Mouse (Mus musculus) CH12.LX (cell line): ENCODE data around the gene Zbtb11. TPM values are rescaled to one million over a fixed set of nuclear protein-coding genes. Genes with fewer than 3 reads are reported as not detected.

Experiments
- DNase-seq: peaks from one replicate; pipeline ENCODE4 v3.0.0-alpha.2; 2013; ENCODE audit errors: extremely low read depth
- H3K27ac ChIP-seq: 2 replicates; pipeline ENCODE4 v1.5.1; 2012; ENCODE audit warnings: low read depth, mild to moderate bottlenecking, control low read depth, moderate library complexity; ENCODE audit not compliant: insufficient read depth
- H3K27me3 ChIP-seq: replicated peaks from 2 replicates; pipeline ENCODE3; 2012; ENCODE audit warnings: inconsistent platforms
- H3K36me3 ChIP-seq, 2 experiments: replicated peaks in 1 of 2; 2 replicates each; pipeline versions ENCODE3 to v1.6.1; 2012; ENCODE audit warnings: inconsistent platforms in 1 of 2, low read length in 1 of 2, mild to moderate bottlenecking in 1 of 2, mixed read lengths in 1 of 2, moderate library complexity in 1 of 2; ENCODE audit not compliant: control insufficient read depth in 1 of 2, insufficient read depth in 1 of 2
- H3K4me1 ChIP-seq, 2 experiments: 2 replicates each; pipeline ENCODE4 v1.6.1; 2012; ENCODE audit warnings: inconsistent platforms in 1 of 2, moderate library complexity in 1 of 2; ENCODE audit not compliant: insufficient read depth in 2 of 2, control insufficient read depth in 1 of 2
- H3K4me2 ChIP-seq: 2 replicates; pipeline ENCODE4 v1.6.1; 2012; ENCODE audit warnings: low read depth, mild to moderate bottlenecking, control low read depth; ENCODE audit not compliant: poor library complexity, insufficient read depth, severe bottlenecking
- H3K4me3 ChIP-seq, 3 experiments: fragments of 150-350 bp in 1 of 3; sonication (generic) in 1 of 3; replicated peaks in 1 of 3; 2 replicates each; pipeline versions ENCODE3 to v1.5.1; 2011 to 2012; ENCODE audit warnings: low read depth in 2 of 3, low read length in 2 of 3, mild to moderate bottlenecking in 2 of 3, moderate library complexity in 2 of 3, control low read depth in 1 of 3, improper control_type of control experiment in 1 of 3, inconsistent platforms in 1 of 3, mixed read lengths in 1 of 3; ENCODE audit not compliant: poor library complexity in 1 of 3
- H3K79me2 ChIP-seq: replicated peaks from 2 replicates; pipeline ENCODE4 v1.6.1; 2012; ENCODE audit warnings: mild to moderate bottlenecking, moderate library complexity; ENCODE audit not compliant: control insufficient read depth, poor library complexity, insufficient read depth, severe bottlenecking; ENCODE audit errors: extremely low read depth
- H3K9ac ChIP-seq: 2 replicates; pipeline ENCODE4 v1.6.1; 2012; ENCODE audit warnings: low read depth, mild to moderate bottlenecking, control low read depth, moderate library complexity; ENCODE audit not compliant: insufficient read depth
- H3K9me3 ChIP-seq: replicated peaks from 2 replicates; pipeline ENCODE3; 2012; ENCODE audit warnings: low read length, inconsistent platforms, mixed read lengths
- BHLHE40 ChIP-seq: IDR thresholded peaks from 2 replicates; pipeline ENCODE4 v1.6.1; 2011; ENCODE audit warnings: mild to moderate bottlenecking, low read depth, low read length, improper control_type of control experiment
- CHD1 ChIP-seq: IDR thresholded peaks from 2 replicates; pipeline ENCODE4 v1.6.1; 2012; ENCODE audit warnings: low read depth, low read length, improper control_type of control experiment, inconsistent platforms
- CTCF ChIP-seq, 2 experiments: IDR thresholded peaks in 1 of 2; conservative IDR thresholded peaks in 1 of 2; 2 replicates each; pipeline ENCODE4 v1.5.1; 2011 to 2012; ENCODE audit warnings: low read depth in 2 of 2, low read length in 2 of 2, improper control_type of control experiment in 1 of 2, inconsistent platforms in 1 of 2, mild to moderate bottlenecking in 1 of 2, moderate library complexity in 1 of 2
- E2F4 ChIP-seq: IDR thresholded peaks from 2 replicates; pipeline ENCODE4 v1.6.1; 2011; ENCODE audit warnings: low read depth, low read length, improper control_type of control experiment; ENCODE audit not compliant: insufficient replicate concordance
- ELF1 ChIP-seq: IDR thresholded peaks from 2 replicates; pipeline ENCODE4 v1.6.1; 2014; ENCODE audit warnings: low read depth, mild to moderate bottlenecking, inconsistent platforms, low read length, improper control_type of control experiment
- HCFC1 ChIP-seq: IDR thresholded peaks from 2 replicates; pipeline ENCODE4 v1.6.1; 2012; ENCODE audit warnings: low read depth, mild to moderate bottlenecking, inconsistent platforms, low read length, improper control_type of control experiment
- JUN ChIP-seq: IDR thresholded peaks from 2 replicates; pipeline ENCODE4 v1.6.1; 2011; ENCODE audit warnings: low read depth, mild to moderate bottlenecking, low read length, improper control_type of control experiment, moderate library complexity; ENCODE audit not compliant: insufficient read depth
- MAFK ChIP-seq: IDR thresholded peaks from 2 replicates; pipeline ENCODE4 v1.6.1; 2011; ENCODE audit warnings: low read length, improper control_type of control experiment; ENCODE audit not compliant: insufficient replicate concordance
- MAX ChIP-seq: IDR thresholded peaks from 2 replicates; pipeline ENCODE4 v1.6.1; 2011; ENCODE audit warnings: low read length, improper control_type of control experiment
- MXI1 ChIP-seq: IDR thresholded peaks from 2 replicates; pipeline ENCODE4 v1.6.1; 2011; ENCODE audit warnings: mild to moderate bottlenecking, low read depth, low read length, improper control_type of control experiment
- POLR2A ChIP-seq: IDR thresholded peaks from 2 replicates; pipeline ENCODE4 v1.6.1; 2011; ENCODE audit warnings: low read depth, mild to moderate bottlenecking, improper control_type of control experiment, low read length
- RAD21 ChIP-seq: IDR thresholded peaks from 2 replicates; pipeline ENCODE4 v1.6.1; 2011; ENCODE audit warnings: low read depth, mild to moderate bottlenecking, low read length, improper control_type of control experiment, moderate library complexity
- SIN3A ChIP-seq: IDR thresholded peaks from 2 replicates; pipeline ENCODE4 v1.6.1; 2012; ENCODE audit warnings: low read length, improper control_type of control experiment, inconsistent platforms
- SMC3 ChIP-seq: IDR thresholded peaks from 2 replicates; pipeline ENCODE4 v1.6.1; 2011; ENCODE audit warnings: low read depth, low read length, improper control_type of control experiment
- TBP ChIP-seq: conservative IDR thresholded peaks from 2 replicates; pipeline ENCODE4 v1.6.1; 2011; ENCODE audit warnings: low read depth, low read length, improper control_type of control experiment
- UBTF ChIP-seq: IDR thresholded peaks from 2 replicates; pipeline ENCODE4 v1.6.1; 2012; ENCODE audit warnings: low read depth, mild to moderate bottlenecking, inconsistent platforms, low read length, improper control_type of control experiment, moderate library complexity
- USF2 ChIP-seq: conservative IDR thresholded peaks from 2 replicates; pipeline ENCODE4 v1.6.1; 2011; ENCODE audit warnings: low read depth, low read length, improper control_type of control experiment
- ZC3H11A ChIP-seq: IDR thresholded peaks from 2 replicates; pipeline ENCODE4 v1.6.1; 2012; ENCODE audit warnings: low read depth, mild to moderate bottlenecking, inconsistent platforms, low read length, improper control_type of control experiment
- ZKSCAN1 ChIP-seq: IDR thresholded peaks from 2 replicates; pipeline ENCODE4 v1.6.1; 2012; ENCODE audit warnings: low read depth, inconsistent platforms, low read length, improper control_type of control experiment, borderline replicate concordance
- ZNF384 ChIP-seq: IDR thresholded peaks from 2 replicates; pipeline ENCODE4 v1.6.1; 2012; ENCODE audit warnings: low read depth, low read length, improper control_type of control experiment, inconsistent platforms
- dilution Hi-C: fragments of 300-500 bp; cut with MboI; formaldehyde crosslinking; loops from 2 replicates; pipeline ENCODE4 v1.14.3; 2020; ENCODE audit warnings: low sequenced_read_pairs; ENCODE audit not compliant: extremely low pct_unique_long_range_greater_than_20kb, extremely low pct_ligation_motif_present
- in situ Hi-C: fragments of 300-500 bp; cut with MboI; formaldehyde crosslinking; loops from 3 replicates; pipeline ENCODE4 v1.14.3; 2019; ENCODE audit warnings: low sequenced_read_pairs, low pct_ligation_motif_present, low pct_unique_long_range_greater_than_20kb, mixed read lengths
- polyA plus RNA-seq: library from polyadenylated mRNA; unstranded; fragments of >175 nt; gene quantifications from 2 replicates; pipeline ENCODE4 v1.2.1, GENCODE M21; 2012; ENCODE audit warnings: low read depth; ENCODE audit not compliant: insufficient read length
- total RNA-seq, 2 experiments: library from RNA; depleted of rRNA; stranded (reverse); fragments of 300-350 nt in 1 of 2; fragments of >200 nt in 1 of 2; gene quantifications; 2 replicates each; pipeline ENCODE4 v1.2.3; 2012 to 2014

Zbtb11 gene
- total and polyA plus RNA-seq, 3 experiments, result 19.8 to 33.0 (median 21.4) TPM

- no peak for DNase-seq
- Histone ChIP-seq H3K27ac (no peak overlapping the region), H3K4me3 (no peak overlapping the region), H3K4me2 (no peak overlapping the region), H3K9ac (no peak overlapping the region), H3K9me3 (no peaks in the 10 kb centered on the region), H3K27me3 (no peaks in the 10 kb centered on the region), H3K79me2 (no peaks in the 10 kb centered on the region), H3K36me3 (no peaks in the 10 kb centered on the region), H3K4me1 (no peaks in the 10 kb centered on the region)
- in situ Hi-C loops, result no loop called here
- TF ChIP-seq MXI1, result no peak
- dilution Hi-C loops, result no loop called here
These were observed 82.2 kb downstream of the Zbtb11 start for GRCm38 (mm10) chr16:56055911-56056310.

GRCm38 (mm10) chr16:56056944-56057590, 83.4 kb downstream of the Zbtb11 start:
- Histone ChIP-seq H3K4me3 (no peak overlapping the region), H3K79me2 (no peaks in the 10 kb centered on the region), H3K36me3 (no peaks in the 10 kb centered on the region), H3K4me1 (peaks cover 6 to 11% of the 10 kb centered on the region in 2 experiments), H3K9ac (no peak overlapping the region), H3K9me3 (no peaks in the 10 kb centered on the region), H3K27ac (no peak overlapping the region), H3K4me2 (no peak overlapping the region), H3K27me3 (no peaks in the 10 kb centered on the region)
- TF ChIP-seq ZKSCAN1 (no peak), RAD21 (no peak), SIN3A (no peak), UBTF (no peak), POLR2A (no peak), BHLHE40 (no peak), E2F4 (no peak), ZC3H11A (no peak), JUN (no peak), ELF1 (no peak), MAX (no peak), CHD1 (no peak), CTCF (conservative IDR thresholded peaks at IDR 0.05 in 1 of 2, IDR thresholded peaks at IDR 0.05 in 1 of 2; ENCODE audit: low read depth in 2 of 2, low read length in 2 of 2) (no peak), HCFC1 (no peak), TBP (no peak), ZNF384 (no peak; the same call in 1 of the 2 replicates), SMC3 (no peak), MAFK (no peak), USF2 (no peak)
- dilution Hi-C loops, result no loop called here
- in situ Hi-C loops, result no loop called here
- no peak for DNase-seq
